Mouse (Mus musculus): ENCODE results near the gene Ush1c. TPM values are rescaled to one million over a fixed set of nuclear protein-coding genes. Genes with fewer than 3 reads are reported as not detected.
A peak's percentile ranks its signal among the peaks of the same experiment; 100 is the strongest.

Gene Ush1c
- polyA plus RNA-seq (2014; fragmentation: Nextera tagmentation; extraction: Ambion mirVana), result 2.9 and 3.5 TPM in 2 replicates

- DNase-seq (ENCODE audit: low spot score) (peak; percentile 26), ATAC-seq (replicated peaks; ENCODE audit: insufficient number of reproducible peaks, low FRiP score, low TSS enrichment, low read depth) (no peak)
- H3K27ac ChIP-seq (replicated peaks; ENCODE audit: low read depth, low read length), result no peak within 1 kb of the TSS; the same call in 1 of the 2 replicates
- H3K4me2 ChIP-seq (ENCODE audit: low read depth, low read length), result no peak within 1 kb of the TSS
- no peak within 1 kb of the TSS for H3K9ac ChIP-seq (replicated peaks; ENCODE audit: low read length)
- H3K36me3 ChIP-seq (replicated peaks; ENCODE audit: control insufficient read depth, insufficient read depth, low read depth, low read length), result no peaks in the 10 kb centered on the region
- H3K4me1 ChIP-seq (ENCODE audit: control insufficient read depth, insufficient read depth, low read length), result peaks cover 2% of the 10 kb centered on the region; the same call in 1 of the 2 replicates
- no peaks in the 10 kb centered on the region for H3K9me3 ChIP-seq (replicated peaks; ENCODE audit: control insufficient read depth, low read length)
- H3K27me3 ChIP-seq (ENCODE audit: control insufficient read depth, insufficient read depth, low read length), result no peaks in the 10 kb centered on the region
- no peak within 1 kb of the TSS for H3K4me3 ChIP-seq (ENCODE audit: low read depth, low read length)
- WGBS, result 14% methylated on average over 10 of the region's 10 CpGs
Measured at GRCm38 (mm10) chr7:46238346-46238745, at the start of gene Ush1c. Ush1c (minus strand) TSS chr7:46238503.

DNA sequence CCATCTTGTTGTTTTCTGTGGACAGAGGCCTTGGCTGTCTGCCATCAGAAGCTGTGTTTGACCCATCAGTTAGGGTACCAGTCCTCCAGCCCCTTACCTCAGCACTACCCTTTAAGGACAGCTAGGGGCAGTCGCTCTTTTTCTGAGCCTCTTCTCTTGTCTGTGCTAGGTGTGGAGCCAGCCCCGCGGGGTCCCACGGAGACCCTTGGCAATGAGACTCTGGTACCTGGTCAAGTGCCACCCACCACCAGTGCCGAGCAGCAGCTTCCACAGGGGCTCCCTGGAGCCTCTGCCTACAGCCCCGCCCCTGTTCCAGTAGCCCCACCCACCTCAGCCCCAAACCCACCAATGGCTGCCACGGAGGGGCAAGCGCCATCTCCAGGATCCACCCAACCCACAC, 48.7 kb upstream of the Ush1c start:
- H3K9ac ChIP-seq (replicated peaks; ENCODE audit: low read length), result no peak overlapping the region
- H3K4me1 ChIP-seq (ENCODE audit: control insufficient read depth, insufficient read depth, low read length), result no peaks in the 10 kb centered on the region
- ATAC-seq (replicated peaks; ENCODE audit: insufficient number of reproducible peaks, low FRiP score, low TSS enrichment, low read depth), result no peak; the same call in 1 of the 2 replicates
- DNase-seq (ENCODE audit: low spot score), result no peak
- H3K9me3 ChIP-seq (replicated peaks; ENCODE audit: control insufficient read depth, low read length), result no peaks in the 10 kb centered on the region
- no peak overlapping the region for H3K4me3 ChIP-seq (ENCODE audit: low read depth, low read length)
- no peaks in the 10 kb centered on the region for H3K36me3 ChIP-seq (replicated peaks; ENCODE audit: control insufficient read depth, insufficient read depth, low read depth, low read length)
- no peak overlapping the region for H3K27ac ChIP-seq (replicated peaks; ENCODE audit: low read depth, low read length)
- WGBS, result 24% methylated on average over 8 of the region's 8 CpGs
- no peaks in the 10 kb centered on the region for H3K27me3 ChIP-seq (ENCODE audit: control insufficient read depth, insufficient read depth, low read length)
- H3K4me2 ChIP-seq (ENCODE audit: low read depth, low read length), result no peak overlapping the region

- Histone ChIP-seq H3K4me3 (ENCODE audit: low read depth, low read length) (no peak overlapping the region), H3K36me3 (replicated peaks; ENCODE audit: control insufficient read depth, insufficient read depth, low read depth, low read length) (no peaks in the 10 kb centered on the region), H3K4me1 (ENCODE audit: control insufficient read depth, insufficient read depth, low read length) (no peaks in the 10 kb centered on the region), H3K27ac (replicated peaks; ENCODE audit: low read depth, low read length) (no peak overlapping the region), H3K9me3 (replicated peaks; ENCODE audit: control insufficient read depth, low read length) (no peaks in the 10 kb centered on the region), H3K27me3 (ENCODE audit: control insufficient read depth, insufficient read depth, low read length) (no peaks in the 10 kb centered on the region), H3K4me2 (ENCODE audit: low read depth, low read length) (no peak overlapping the region), H3K9ac (replicated peaks; ENCODE audit: low read length) (no peak overlapping the region)
- 85% methylated on average over 4 of the region's 4 CpGs for WGBS
- no peak for DNase-seq (ENCODE audit: low spot score)
- ATAC-seq (replicated peaks; ENCODE audit: insufficient number of reproducible peaks, low FRiP score, low TSS enrichment, low read depth), result no peak
Measured at GRCm38 (mm10) chr7:46286391-46286790, 48.1 kb upstream of the Ush1c start.

- Histone ChIP-seq H3K4me1 (ENCODE audit: control insufficient read depth, insufficient read depth, low read length) (no peaks in the 10 kb centered on the region), H3K27me3 (ENCODE audit: control insufficient read depth, insufficient read depth, low read length) (no peaks in the 10 kb centered on the region), H3K36me3 (replicated peaks; ENCODE audit: control insufficient read depth, insufficient read depth, low read depth, low read length) (no peaks in the 10 kb centered on the region), H3K9me3 (replicated peaks; ENCODE audit: control insufficient read depth, low read length) (no peaks in the 10 kb centered on the region), H3K27ac (replicated peaks; ENCODE audit: low read depth, low read length) (no peak overlapping the region), H3K4me3 (ENCODE audit: low read depth, low read length) (no peak overlapping the region), H3K4me2 (ENCODE audit: low read depth, low read length) (no peak overlapping the region), H3K9ac (replicated peaks; ENCODE audit: low read length) (no peak overlapping the region)
- no peak for DNase-seq (ENCODE audit: low spot score)
- WGBS, result 84% methylated on average over 12 of the region's 12 CpGs
- ATAC-seq (replicated peaks; ENCODE audit: insufficient number of reproducible peaks, low FRiP score, low TSS enrichment, low read depth), result no peak
Measured at GRCm38 (mm10) chr7:46285161-46285839, 47.0 kb upstream of the Ush1c start.

DNA sequence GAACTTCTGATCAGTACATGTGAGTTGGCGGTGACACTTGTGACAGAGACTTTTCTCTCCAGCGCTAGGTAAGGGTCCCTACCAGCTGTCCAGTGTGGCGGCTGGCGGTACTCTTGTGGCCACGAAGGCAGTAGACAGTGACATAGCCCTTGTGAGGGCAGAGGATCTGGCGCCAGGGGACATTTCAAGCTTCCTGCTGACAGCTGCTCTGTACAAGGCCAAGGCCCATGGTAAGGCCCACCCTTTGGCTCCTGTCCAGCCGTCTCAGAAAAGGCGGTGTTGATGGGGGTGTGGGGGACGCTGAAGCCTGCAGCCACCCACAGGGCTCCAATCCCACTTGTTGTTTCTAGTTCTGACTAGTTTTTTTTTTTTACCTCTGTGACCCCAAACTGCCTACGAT, 45.4 kb upstream of the Ush1c start:
- no peak overlapping the region for H3K9ac ChIP-seq (replicated peaks; ENCODE audit: low read length)
- no peak overlapping the region for H3K4me2 ChIP-seq (ENCODE audit: low read depth, low read length)
- 78% methylated on average over 10 of the region's 10 CpGs for WGBS
- no peaks in the 10 kb centered on the region for H3K9me3 ChIP-seq (replicated peaks; ENCODE audit: control insufficient read depth, low read length)
- no peaks in the 10 kb centered on the region for H3K27me3 ChIP-seq (ENCODE audit: control insufficient read depth, insufficient read depth, low read length)
- no peak overlapping the region for H3K27ac ChIP-seq (replicated peaks; ENCODE audit: low read depth, low read length)
- no peaks in the 10 kb centered on the region for H3K36me3 ChIP-seq (replicated peaks; ENCODE audit: control insufficient read depth, insufficient read depth, low read depth, low read length)
- DNase-seq (ENCODE audit: low spot score) (no peak), ATAC-seq (replicated peaks; ENCODE audit: insufficient number of reproducible peaks, low FRiP score, low TSS enrichment, low read depth) (no peak)
- H3K4me3 ChIP-seq (ENCODE audit: low read depth, low read length), result no peak overlapping the region
- no peaks in the 10 kb centered on the region for H3K4me1 ChIP-seq (ENCODE audit: control insufficient read depth, insufficient read depth, low read length)

DNA sequence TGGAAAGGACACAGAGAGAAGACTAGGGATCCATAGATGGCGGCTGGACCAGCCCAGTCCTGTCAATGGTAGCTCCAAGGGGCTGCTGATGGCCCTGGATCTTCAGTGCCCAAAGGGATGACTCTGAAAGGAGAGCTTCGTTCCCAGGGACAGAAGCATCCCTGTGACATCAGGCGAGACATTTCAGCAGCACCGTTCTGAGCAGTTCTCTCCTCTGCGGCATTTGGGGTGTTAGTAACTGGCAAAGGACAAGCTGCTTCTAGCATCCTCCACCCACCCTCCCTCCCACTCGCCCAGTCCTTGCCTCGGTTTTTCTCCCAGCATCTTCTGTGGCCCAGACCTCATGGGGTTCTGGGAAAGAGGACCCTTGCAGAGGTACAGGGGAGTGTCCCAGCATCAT, 44.0 kb upstream of the Ush1c start:
- H3K9ac ChIP-seq (replicated peaks; ENCODE audit: low read length), result no peak overlapping the region
- no peaks in the 10 kb centered on the region for H3K27me3 ChIP-seq (ENCODE audit: control insufficient read depth, insufficient read depth, low read length)
- H3K4me1 ChIP-seq (ENCODE audit: control insufficient read depth, insufficient read depth, low read length), result no peaks in the 10 kb centered on the region
- H3K27ac ChIP-seq (replicated peaks; ENCODE audit: low read depth, low read length), result no peak overlapping the region
- ATAC-seq (replicated peaks; ENCODE audit: insufficient number of reproducible peaks, low FRiP score, low TSS enrichment, low read depth) (no peak), DNase-seq (ENCODE audit: low spot score) (no peak)
- H3K4me3 ChIP-seq (ENCODE audit: low read depth, low read length), result no peak overlapping the region
- WGBS, result 67% methylated on average over 7 of the region's 7 CpGs
- no peaks in the 10 kb centered on the region for H3K9me3 ChIP-seq (replicated peaks; ENCODE audit: control insufficient read depth, low read length)
- H3K36me3 ChIP-seq (replicated peaks; ENCODE audit: control insufficient read depth, insufficient read depth, low read depth, low read length), result no peaks in the 10 kb centered on the region
- H3K4me2 ChIP-seq (ENCODE audit: low read depth, low read length), result no peak overlapping the region

DNA sequence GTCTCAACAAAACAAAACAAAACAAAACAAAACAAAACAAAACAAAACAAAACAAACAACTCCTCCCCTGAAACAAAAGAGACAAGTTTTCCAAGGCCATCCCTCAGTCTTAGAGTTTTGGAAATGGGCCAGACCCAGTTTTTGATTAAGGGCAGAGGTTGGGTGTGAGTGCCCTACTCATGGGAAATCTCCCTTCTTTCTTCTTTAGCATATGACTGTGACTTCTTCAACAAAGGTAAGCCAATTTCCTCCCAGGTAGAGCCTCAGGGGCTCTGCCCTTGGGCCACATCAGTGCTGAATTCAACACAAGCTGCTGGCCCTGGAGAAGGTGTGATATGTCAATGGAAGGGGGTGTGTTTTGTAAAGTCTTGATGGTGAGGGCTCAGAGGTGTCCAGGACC, 42.6 kb upstream of the Ush1c start:
- no peak for DNase-seq (ENCODE audit: low spot score)
- no peaks in the 10 kb centered on the region for H3K9me3 ChIP-seq (replicated peaks; ENCODE audit: control insufficient read depth, low read length)
- no peaks in the 10 kb centered on the region for H3K36me3 ChIP-seq (replicated peaks; ENCODE audit: control insufficient read depth, insufficient read depth, low read depth, low read length)
- ATAC-seq (replicated peaks; ENCODE audit: insufficient number of reproducible peaks, low FRiP score, low TSS enrichment, low read depth), result no peak
- H3K27me3 ChIP-seq (ENCODE audit: control insufficient read depth, insufficient read depth, low read length), result no peaks in the 10 kb centered on the region
- H3K27ac ChIP-seq (replicated peaks; ENCODE audit: low read depth, low read length), result no peak overlapping the region
- H3K4me3 ChIP-seq (ENCODE audit: low read depth, low read length), result no peak overlapping the region
- no peaks in the 10 kb centered on the region for H3K4me1 ChIP-seq (ENCODE audit: control insufficient read depth, insufficient read depth, low read length)
- no peak overlapping the region for H3K9ac ChIP-seq (replicated peaks; ENCODE audit: low read length)
- no peak overlapping the region for H3K4me2 ChIP-seq (ENCODE audit: low read depth, low read length)

- H3K27me3 ChIP-seq (ENCODE audit: control insufficient read depth, insufficient read depth, low read length), result no peaks in the 10 kb centered on the region
- H3K27ac ChIP-seq (replicated peaks; ENCODE audit: low read depth, low read length), result no peak overlapping the region
- ATAC-seq (replicated peaks; ENCODE audit: insufficient number of reproducible peaks, low FRiP score, low TSS enrichment, low read depth) (no peak), DNase-seq (ENCODE audit: low spot score) (peak; percentile 86)
- no peak overlapping the region for H3K9ac ChIP-seq (replicated peaks; ENCODE audit: low read length)
- H3K4me1 ChIP-seq (ENCODE audit: control insufficient read depth, insufficient read depth, low read length), result no peaks in the 10 kb centered on the region
- no peak overlapping the region for H3K4me2 ChIP-seq (ENCODE audit: low read depth, low read length)
- H3K36me3 ChIP-seq (replicated peaks; ENCODE audit: control insufficient read depth, insufficient read depth, low read depth, low read length), result no peaks in the 10 kb centered on the region
- no peaks in the 10 kb centered on the region for H3K9me3 ChIP-seq (replicated peaks; ENCODE audit: control insufficient read depth, low read length)
- WGBS, result 18% methylated on average over 6 of the region's 6 CpGs
- no peak overlapping the region for H3K4me3 ChIP-seq (ENCODE audit: low read depth, low read length)
Measured at GRCm38 (mm10) chr7:46279946-46280345, 41.6 kb upstream of the Ush1c start.
